Mouse (Mus musculus) lung, postnatal 0 days (tissue): ENCODE results near the gene Zfp296.

Experiments
- CTCF ChIP-seq: IDR thresholded peaks from 2 replicates; pipeline ENCODE4 v1.5.1; 2016; ENCODE audit warnings: antibody characterized with exemption, mild to moderate bottlenecking
- EP300 ChIP-seq: IDR thresholded peaks from 2 replicates; pipeline ENCODE4 v1.6.1; 2016; ENCODE audit warnings: antibody characterized with exemption, mild to moderate bottlenecking, control low read depth

GRCm38 (mm10) chr7:19627721-19628120 lies 50.6 kb downstream of the Zfp296 start:
- TF ChIP-seq EP300 (no peak), CTCF (no peak)
